Mouse (Mus musculus) limb, embryonic 14.5 days (tissue): Measurements from ENCODE around the gene Umod. TPM values are rescaled to one million over a fixed set of nuclear protein-coding genes. Genes with fewer than 3 reads are reported as not detected.
A peak's percentile ranks its signal among the peaks of the same experiment; 100 is the strongest.

ENCODE experiments used
- ATAC-seq: fragments of 200-750 bp; cut with Nextera tagmentation; 2 replicates; pipeline ENCODE4 v1.8.0; 2017; ENCODE audit warnings: low read depth, moderate number of reproducible peaks, moderate TSS enrichment; ENCODE audit not compliant: low FRiP score
- DNase-seq: peaks from one replicate; pipeline ENCODE4 v3.0.0-alpha.2; 2015; ENCODE audit warnings: low spot score
- H3K27ac ChIP-seq: fragments of 300-500 bp; sonication (generic); replicated peaks from 2 replicates; pipeline ENCODE4 v1.5.1; 2014; ENCODE audit warnings: low read depth, mild to moderate bottlenecking, low read length, moderate library complexity, mixed read lengths
- H3K27me3 ChIP-seq: fragments of 300-500 bp; sonication (generic); 2 replicates; pipeline ENCODE4 v1.6.1; 2014; ENCODE audit warnings: low read length, mixed read lengths; ENCODE audit not compliant: control insufficient read depth, insufficient read depth
- H3K36me3 ChIP-seq: fragments of 300-500 bp; sonication (generic); 2 replicates; pipeline ENCODE4 v1.6.1; 2014; ENCODE audit warnings: mild to moderate bottlenecking, low read length, moderate library complexity, mixed read lengths; ENCODE audit not compliant: control insufficient read depth, insufficient read depth
- H3K4me1 ChIP-seq: fragments of 300-500 bp; sonication (generic); 2 replicates; pipeline ENCODE4 v1.6.1; 2014; ENCODE audit warnings: antibody characterized with exemption, low read length, mixed read lengths; ENCODE audit not compliant: control insufficient read depth, insufficient read depth
- H3K4me2 ChIP-seq: fragments of 300-500 bp; sonication (generic); replicated peaks from 2 replicates; pipeline ENCODE4 v1.6.1; 2014; ENCODE audit warnings: low read depth, mild to moderate bottlenecking, low read length, moderate library complexity; ENCODE audit not compliant: severe bottlenecking
- H3K4me3 ChIP-seq: fragments of 300-500 bp; sonication (generic); replicated peaks from 2 replicates; pipeline ENCODE4 v1.5.1; 2014; ENCODE audit warnings: low read length
- H3K9ac ChIP-seq: fragments of 300-500 bp; sonication (generic); 2 replicates; pipeline ENCODE4 v1.6.1; 2014; ENCODE audit warnings: mild to moderate bottlenecking, low read depth, low read length, moderate library complexity; ENCODE audit not compliant: severe bottlenecking
- H3K9me3 ChIP-seq: fragments of 300-500 bp; sonication (generic); 2 replicates; pipeline ENCODE4 v1.6.1; 2016; ENCODE audit warnings: low read length; ENCODE audit not compliant: control insufficient read depth
- POLR2A ChIP-seq: fragments of 200-500 bp; IDR thresholded peaks from 2 replicates; pipeline ENCODE4 v1.8.0; 2012; ENCODE audit warnings: inconsistent platforms, mild to moderate bottlenecking, moderate library complexity, borderline replicate concordance; ENCODE audit not compliant: insufficient read depth, insufficient read length; ENCODE audit errors: extremely low read depth
- WGBS: fragments of 180-500 bp; shearing (Covaris S2); extraction: QIAGEN DNeasy Blood & Tissue Kit; methylation state at CpG from one replicate; pipeline ENCODE4 v1.1.7; 2014; 5-methylcytosine and 5-hydroxymethylcytosine counted together
- polyA plus RNA-seq, 2 experiments: library from polyadenylated mRNA; depleted of rRNA in 1 of 2; stranded (reverse) in 1 of 2; unstranded in 1 of 2; fragments of >200 nt; fragmentation: Nextera tagmentation in 1 of 2; extraction: Ambion mirVana in 1 of 2; gene quantifications; 2 replicates each; pipeline versions ENCODE4 v1.2.1 to v1.2.3; 2012 to 2014

Umod gene
- polyA plus RNA-seq, 2 experiments = not detected

- no peaks in the 10 kb centered on the region for H3K27me3 ChIP-seq
- H3K4me3 ChIP-seq = no peak overlapping the region
- H3K9me3 ChIP-seq = no peaks in the 10 kb centered on the region
- WGBS = 66% methylated on average over 10 of the region's 10 CpGs
- H3K9ac ChIP-seq = no peak overlapping the region
- no peak overlapping the region for H3K27ac ChIP-seq
- no peak for ATAC-seq
- DNase-seq = peak; percentile 55
- no peaks in the 10 kb centered on the region for H3K4me1 ChIP-seq
- H3K4me2 ChIP-seq = no peak overlapping the region
- H3K36me3 ChIP-seq = no peaks in the 10 kb centered on the region
- TF ChIP-seq POLR2A = no peak
These were observed 36.6 kb upstream of the Umod start for GRCm38 (mm10) chr7:119515492-119516271.

- no peaks in the 10 kb centered on the region for H3K9me3 ChIP-seq
- ATAC-seq (no peak), DNase-seq (peak; percentile 4)
- H3K27me3 ChIP-seq = no peaks in the 10 kb centered on the region
- no peak overlapping the region for H3K4me3 ChIP-seq
- WGBS = 36% methylated on average over 7 of the region's 7 CpGs
- TF ChIP-seq POLR2A = no peak
- no peak overlapping the region for H3K27ac ChIP-seq
- H3K9ac ChIP-seq = no peak overlapping the region
- no peaks in the 10 kb centered on the region for H3K36me3 ChIP-seq
- H3K4me2 ChIP-seq = no peak overlapping the region
- no peaks in the 10 kb centered on the region for H3K4me1 ChIP-seq
These were observed 34.0 kb upstream of the Umod start for GRCm38 (mm10) chr7:119513056-119513455.

GRCm38 (mm10) chr7:119511143-119511542 lies 32.1 kb upstream of the Umod start:
- TF ChIP-seq POLR2A = no peak
- H3K4me2 ChIP-seq = no peak overlapping the region
- no peaks in the 10 kb centered on the region for H3K27me3 ChIP-seq
- no peaks in the 10 kb centered on the region for H3K4me1 ChIP-seq
- no peak overlapping the region for H3K9ac ChIP-seq
- H3K36me3 ChIP-seq = no peaks in the 10 kb centered on the region
- DNase-seq (no peak), ATAC-seq (no peak)
- no peaks in the 10 kb centered on the region for H3K9me3 ChIP-seq
- no peak overlapping the region for H3K4me3 ChIP-seq
- WGBS = 85% methylated on average over 4 of the region's 4 CpGs
- H3K27ac ChIP-seq = no peak overlapping the region

DNA sequence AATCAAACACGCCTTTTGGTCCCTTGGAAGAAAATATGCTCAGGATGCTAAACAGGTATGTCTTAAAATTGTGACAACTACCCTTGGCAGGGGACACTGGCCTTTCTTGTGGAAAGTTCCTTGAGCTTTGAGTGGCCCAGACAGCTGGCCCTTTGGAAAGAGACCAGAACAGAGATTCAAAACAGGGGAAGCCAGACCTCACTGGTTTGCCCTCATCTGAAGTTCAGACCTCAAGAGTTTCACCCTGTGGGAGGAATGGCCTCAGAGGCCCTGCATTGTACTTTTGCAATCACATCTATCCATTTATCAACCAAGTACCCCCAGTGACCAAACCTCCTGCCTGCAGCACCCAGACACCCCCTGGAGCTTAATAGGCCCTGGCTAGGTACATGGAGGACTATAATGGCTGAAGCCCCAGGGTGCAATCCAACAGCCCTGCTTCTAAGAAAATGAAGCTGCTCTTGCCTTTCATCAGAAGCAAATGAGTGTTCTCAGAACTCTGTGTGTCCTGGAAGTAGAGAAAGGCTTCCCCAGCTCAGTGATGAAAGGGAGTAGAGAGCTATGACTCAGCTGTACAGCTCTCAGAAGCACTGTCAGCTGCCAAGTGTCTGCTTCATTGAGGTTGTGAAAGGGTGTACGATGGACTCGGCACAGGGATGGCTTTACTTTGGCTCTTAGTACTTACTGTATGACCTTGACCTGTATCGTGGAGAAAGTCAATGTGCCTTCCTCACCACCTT lies 11.1 kb upstream of the Umod start:
- H3K27ac ChIP-seq = no peak overlapping the region
- no peaks in the 10 kb centered on the region for H3K4me1 ChIP-seq
- DNase-seq = no peak
- ATAC-seq = no peak
- no peak overlapping the region for H3K4me2 ChIP-seq
- no peaks in the 10 kb centered on the region for H3K9me3 ChIP-seq
- H3K36me3 ChIP-seq = no peaks in the 10 kb centered on the region
- no peak overlapping the region for H3K9ac ChIP-seq
- no peaks in the 10 kb centered on the region for H3K27me3 ChIP-seq
- WGBS = 85% methylated on average over 4 of the region's 4 CpGs
- TF ChIP-seq POLR2A = no peak
- no peak overlapping the region for H3K4me3 ChIP-seq

DNA sequence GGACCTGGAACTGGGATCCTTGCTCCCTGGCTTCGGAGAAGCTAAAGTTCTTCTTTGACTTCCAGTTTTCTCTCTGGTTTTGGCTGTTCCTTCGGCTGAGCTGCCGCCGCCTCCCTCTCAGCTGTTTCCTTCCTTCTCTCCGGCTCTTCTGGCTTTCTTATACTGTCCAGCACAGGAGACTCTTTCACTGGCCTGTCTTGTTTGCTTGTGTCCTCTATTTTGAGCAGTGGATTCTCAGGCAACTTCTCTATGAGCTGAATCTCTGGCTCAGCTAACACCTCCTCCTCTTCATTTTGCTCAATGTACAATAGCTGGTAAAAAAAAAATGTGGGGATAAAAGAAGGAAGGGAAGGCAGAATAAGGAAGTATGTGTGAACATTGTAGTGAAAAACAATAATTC lies 7.6 kb upstream of the Umod start:
- no peaks in the 10 kb centered on the region for H3K27me3 ChIP-seq
- whole genome bisulfite sequencing = 86% methylated on average over 5 of the region's 5 CpGs
- H3K4me1 ChIP-seq = no peaks in the 10 kb centered on the region
- no peaks in the 10 kb centered on the region for H3K36me3 ChIP-seq
- H3K9ac ChIP-seq = no peak overlapping the region
- H3K4me3 ChIP-seq = no peak overlapping the region
- H3K4me2 ChIP-seq = no peak overlapping the region
- DNase-seq (no peak), ATAC-seq (no peak)
- TF ChIP-seq POLR2A = no peak
- H3K27ac ChIP-seq = no peak overlapping the region
- no peaks in the 10 kb centered on the region for H3K9me3 ChIP-seq
